Mouse (Mus musculus) sigmoid colon, adult 10 weeks (tissue): ENCODE results near the gene H2-M10.4. TPM values are rescaled to one million over a fixed set of nuclear protein-coding genes. Genes with fewer than 3 reads are reported as not detected.

ENCODE experiments used
- polyA plus RNA-seq: library from polyadenylated mRNA; stranded (reverse); fragments of 350-450 nt; fragmentation: Illumina TruSeq; extraction: RNeasy Lipid Tissue Mini Kit (QIAGEN cat#74804); gene quantifications from one replicate; pipeline ENCODE4 v1.2.3, GENCODE M21; 2014; ENCODE audit warnings: low read depth, low replicate concordance

The H2-M10.4 gene
- polyA plus RNA-seq: not detected

GRCm38 (mm10) chr17:36462234-36462633 lies at the start of gene H2-M10.4:
Gene H2-M10.4 (minus strand): TSS chr17:36462334.

Other genes with a start within 250 kb of the H2-M10.4 start
- 11.3 TPM for gene Rpp21, start 204.3 kb downstream of the H2-M10.4 start, polyA plus RNA-seq
- gene Trim39, start 190.1 kb downstream of the H2-M10.4 start, polyA plus RNA-seq: 23.3 TPM
- gene H2-M10.2, start 175.8 kb downstream of the H2-M10.4 start, polyA plus RNA-seq: not detected
- not detected for gene H2-M10.1, start 136.2 kb downstream of the H2-M10.4 start, polyA plus RNA-seq
- not detected for gene H2-M10.3, start 93.9 kb downstream of the H2-M10.4 start, polyA plus RNA-seq
- gene H2-M11, start 84.7 kb upstream of the H2-M10.4 start, polyA plus RNA-seq: not detected
- gene H2-M9, start 180.3 kb upstream of the H2-M10.4 start, polyA plus RNA-seq: not detected
- not detected for gene H2-M1, start 209.9 kb upstream of the H2-M10.4 start, polyA plus RNA-seq